Mouse (Mus musculus) adrenal gland, adult 2 months (tissue): ENCODE measurements around the gene Hoxc6. TPM values are rescaled to one million over a fixed set of nuclear protein-coding genes. Genes with fewer than 3 reads are reported as not detected.

ENCODE experiments used
- DNase-seq: peaks from one replicate; pipeline ENCODE4 v3.0.0; 2021
- polyA plus RNA-seq: library from polyadenylated mRNA; depleted of rRNA; stranded (reverse); fragments of >200 nt; gene quantifications from 2 replicates; pipeline ENCODE4 v1.2.3, GENCODE M21; 2012
- total RNA-seq, 2 experiments: library from RNA; stranded (reverse); gene quantifications; 2 replicates each; pipeline ENCODE4 v1.2.3; 2021

The Hoxc6 gene
- total and polyA plus RNA-seq, 3 experiments, result 52.2 to 60.3 (median 58.1) TPM

- DNase-seq, result peak; percentile 83
Measured at GRCm38 (mm10) chr15:103011928-103012486, 13.9 kb downstream of the Hoxc6 start.

- peak; percentile 73 for DNase-seq
Measured at GRCm38 (mm10) chr15:103013238-103013984, 15.4 kb downstream of the Hoxc6 start.

GRCm38 (mm10) chr15:103014166-103015008 is 16.3 kb downstream of the Hoxc6 start:
- peak; percentile 84 for DNase-seq

- peak; percentile 72 for DNase-seq
Measured at GRCm38 (mm10) chr15:103015009-103015399, 16.9 kb downstream of the Hoxc6 start.

- peak; percentile 55 for DNase-seq
Measured at GRCm38 (mm10) chr15:103015406-103016166, 17.5 kb downstream of the Hoxc6 start.

- DNase-seq, result no peak
Measured at GRCm38 (mm10) chr15:103018636-103019035, 20.6 kb downstream of the Hoxc6 start, which contains the start of gene Hoxc4. Hoxc4 (plus strand) TSS chr15:103018934.

- no peak for DNase-seq
Measured at GRCm38 (mm10) chr15:103020899-103021418, 22.9 kb downstream of the Hoxc6 start.

GRCm38 (mm10) chr15:103021544-103021943 is 23.5 kb downstream of the Hoxc6 start:
- no peak for DNase-seq

GRCm38 (mm10) chr15:103024131-103024530 is 26.1 kb downstream of the Hoxc6 start:
- DNase-seq, result no peak

- peak; percentile 59 for DNase-seq
Measured at GRCm38 (mm10) chr15:103027266-103028235, 29.5 kb downstream of the Hoxc6 start.

GRCm38 (mm10) chr15:103028916-103029512 is 31.0 kb downstream of the Hoxc6 start:
- DNase-seq, result no peak

- DNase-seq, result no peak
Measured at GRCm38 (mm10) chr15:103030142-103030541, 32.1 kb downstream of the Hoxc6 start.

GRCm38 (mm10) chr15:103032167-103032566 is 34.1 kb downstream of the Hoxc6 start:
- no peak for DNase-seq

- DNase-seq, result peak; percentile 40
Measured at GRCm38 (mm10) chr15:103032646-103033575, 34.9 kb downstream of the Hoxc6 start.

- DNase-seq, result peak; percentile 66
Measured at GRCm38 (mm10) chr15:103034043-103034806, 36.2 kb downstream of the Hoxc6 start.

GRCm38 (mm10) chr15:103034807-103035547 is 36.9 kb downstream of the Hoxc6 start:
- peak; percentile 53 for DNase-seq

GRCm38 (mm10) chr15:103035548-103035881 is 37.5 kb downstream of the Hoxc6 start:
- no peak for DNase-seq
